Mouse (Mus musculus): Measurements from ENCODE around the gene Far2. TPM values are rescaled to one million over a fixed set of nuclear protein-coding genes. Genes with fewer than 3 reads are reported as not detected.
A peak's percentile ranks its signal among the peaks of the same experiment; 100 is the strongest.
"Not testable (repeated sequence)": the region's sequence is repeated elsewhere in the genome, so short reads cannot be mapped to it uniquely, and the experiment has no call there.

The Far2 gene
- polyA plus RNA-seq, 1 experiment from 2014 or later, result 2.3 TPM

GRCm38 (mm10) chr6:148132314-148132713 is 85.3 kb downstream of the Far2 start:
- H3K9ac ChIP-seq (ENCODE audit: low read depth, low read length), result no peak overlapping the region
- ATAC-seq (replicated peaks; ENCODE audit: low FRiP score), result no peak
- no peaks in the 10 kb centered on the region for H3K36me3 ChIP-seq (ENCODE audit: control insufficient read depth, insufficient read depth, low read length)
- no peak overlapping the region for H3K27ac ChIP-seq (ENCODE audit: low read depth, low read length)
- no peaks in the 10 kb centered on the region for H3K4me1 ChIP-seq (replicated peaks; ENCODE audit: control insufficient read depth, insufficient read depth, low read length)
- no peaks in the 10 kb centered on the region for H3K27me3 ChIP-seq (replicated peaks; ENCODE audit: control insufficient read depth, insufficient read depth, low read length)
- H3K9me3 ChIP-seq (ENCODE audit: control insufficient read depth, low read length), result no peaks in the 10 kb centered on the region
- DNase-seq (ENCODE audit: low spot score), result no peak
- H3K4me2 ChIP-seq, result no peak overlapping the region
- WGBS, result 76% methylated on average over 10 of the region's 10 CpGs
- no peak overlapping the region for H3K4me3 ChIP-seq (ENCODE audit: low read depth, low read length)

- Histone ChIP-seq H3K36me3 (ENCODE audit: control insufficient read depth, insufficient read depth, low read length) (no peaks in the 10 kb centered on the region), H3K9ac (ENCODE audit: low read depth, low read length) (no peak overlapping the region), H3K27ac (ENCODE audit: low read depth, low read length) (no peak overlapping the region), H3K27me3 (replicated peaks; ENCODE audit: control insufficient read depth, insufficient read depth, low read length) (no peaks in the 10 kb centered on the region), H3K9me3 (ENCODE audit: control insufficient read depth, low read length) (no peaks in the 10 kb centered on the region), H3K4me3 (ENCODE audit: low read depth, low read length) (no peak overlapping the region), H3K4me2 (no peak overlapping the region), H3K4me1 (replicated peaks; ENCODE audit: control insufficient read depth, insufficient read depth, low read length) (no peaks in the 10 kb centered on the region)
- no peak for ATAC-seq (replicated peaks; ENCODE audit: low FRiP score)
- DNase-seq (ENCODE audit: low spot score), result no peak
Measured at GRCm38 (mm10) chr6:148133536-148133935, 86.5 kb downstream of the Far2 start.

- H3K4me3 ChIP-seq (ENCODE audit: low read depth, low read length), result no peak overlapping the region
- peak; percentile 73; the same call in 1 of the 2 replicates for ATAC-seq (replicated peaks; ENCODE audit: low FRiP score)
- H3K9ac ChIP-seq (ENCODE audit: low read depth, low read length), result no peak overlapping the region
- no peaks in the 10 kb centered on the region for H3K4me1 ChIP-seq (replicated peaks; ENCODE audit: control insufficient read depth, insufficient read depth, low read length)
- H3K27me3 ChIP-seq (replicated peaks; ENCODE audit: control insufficient read depth, insufficient read depth, low read length), result no peaks in the 10 kb centered on the region
- H3K9me3 ChIP-seq (ENCODE audit: control insufficient read depth, low read length), result no peaks in the 10 kb centered on the region
- 26% methylated on average over 9 of the region's 9 CpGs for WGBS
- H3K27ac ChIP-seq (ENCODE audit: low read depth, low read length), result no peak overlapping the region
- H3K36me3 ChIP-seq (ENCODE audit: control insufficient read depth, insufficient read depth, low read length), result no peaks in the 10 kb centered on the region
- no peak overlapping the region for H3K4me2 ChIP-seq
- DNase-seq (ENCODE audit: low spot score), result peak; percentile 52
Measured at GRCm38 (mm10) chr6:148135769-148136382, 88.8 kb downstream of the Far2 start.

- Histone ChIP-seq H3K9me3 (ENCODE audit: control insufficient read depth, low read length) (0 out of 2 replicates have a peak, but pooled peaks cover 2% of the 10 kb centered on the region), H3K4me2 (no peak overlapping the region), H3K9ac (ENCODE audit: low read depth, low read length) (no peak overlapping the region), H3K27ac (ENCODE audit: low read depth, low read length) (no peak overlapping the region), H3K4me1 (replicated peaks; ENCODE audit: control insufficient read depth, insufficient read depth, low read length) (no peaks in the 10 kb centered on the region), H3K27me3 (replicated peaks; ENCODE audit: control insufficient read depth, insufficient read depth, low read length) (no peaks in the 10 kb centered on the region), H3K36me3 (ENCODE audit: control insufficient read depth, insufficient read depth, low read length) (no peaks in the 10 kb centered on the region), H3K4me3 (ENCODE audit: low read depth, low read length) (no peak overlapping the region)
- WGBS, result 82% methylated on average over 6 of the region's 6 CpGs
- DNase-seq (ENCODE audit: low spot score) (no peak), ATAC-seq (replicated peaks; ENCODE audit: low FRiP score) (no peak)
Measured at GRCm38 (mm10) chr6:148139288-148139995, 92.4 kb downstream of the Far2 start.

GRCm38 (mm10) chr6:148141874-148142273 is 94.8 kb downstream of the Far2 start:
- 78% methylated on average over 5 of the region's 5 CpGs for WGBS
- DNase-seq (ENCODE audit: low spot score) (no peak), ATAC-seq (replicated peaks; ENCODE audit: low FRiP score) (no peak)
- Histone ChIP-seq H3K4me3 (ENCODE audit: low read depth, low read length) (no peak overlapping the region), H3K36me3 (ENCODE audit: control insufficient read depth, insufficient read depth, low read length) (no peaks in the 10 kb centered on the region), H3K27me3 (replicated peaks; ENCODE audit: control insufficient read depth, insufficient read depth, low read length) (no peaks in the 10 kb centered on the region), H3K27ac (ENCODE audit: low read depth, low read length) (no peak overlapping the region), H3K4me1 (replicated peaks; ENCODE audit: control insufficient read depth, insufficient read depth, low read length) (no peaks in the 10 kb centered on the region), H3K9ac (ENCODE audit: low read depth, low read length) (no peak overlapping the region), H3K4me2 (no peak overlapping the region), H3K9me3 (ENCODE audit: control insufficient read depth, low read length) (0 out of 2 replicates have a peak, but pooled peaks cover 2% of the 10 kb centered on the region)

GRCm38 (mm10) chr6:148142421-148142820 is 95.4 kb downstream of the Far2 start:
- ATAC-seq (replicated peaks; ENCODE audit: low FRiP score) (no peak), DNase-seq (ENCODE audit: low spot score) (no peak)
- Histone ChIP-seq H3K4me1 (replicated peaks; ENCODE audit: control insufficient read depth, insufficient read depth, low read length) (no peaks in the 10 kb centered on the region), H3K4me3 (ENCODE audit: low read depth, low read length) (no peak overlapping the region), H3K4me2 (no peak overlapping the region), H3K27ac (ENCODE audit: low read depth, low read length) (no peak overlapping the region), H3K9me3 (ENCODE audit: control insufficient read depth, low read length) (0 out of 2 replicates have a peak, but pooled peaks cover 2% of the 10 kb centered on the region), H3K36me3 (ENCODE audit: control insufficient read depth, insufficient read depth, low read length) (no peaks in the 10 kb centered on the region), H3K9ac (ENCODE audit: low read depth, low read length) (no peak overlapping the region), H3K27me3 (replicated peaks; ENCODE audit: control insufficient read depth, insufficient read depth, low read length) (no peaks in the 10 kb centered on the region)
- 88% methylated on average over 1 of the region's 1 CpGs for WGBS

- not testable (repeated sequence) for H3K4me1 ChIP-seq (replicated peaks; ENCODE audit: control insufficient read depth, insufficient read depth, low read length); ATAC-seq (replicated peaks; ENCODE audit: low FRiP score); H3K27ac ChIP-seq (ENCODE audit: low read depth, low read length); H3K36me3 ChIP-seq (ENCODE audit: control insufficient read depth, insufficient read depth, low read length); H3K9me3 ChIP-seq (ENCODE audit: control insufficient read depth, low read length); DNase-seq (ENCODE audit: low spot score); H3K27me3 ChIP-seq (replicated peaks; ENCODE audit: control insufficient read depth, insufficient read depth, low read length); H3K9ac ChIP-seq (ENCODE audit: low read depth, low read length); H3K4me3 ChIP-seq (ENCODE audit: low read depth, low read length); H3K4me2 ChIP-seq
- 48% methylated on average over 4 of the region's 4 CpGs for WGBS
Measured at GRCm38 (mm10) chr6:148152305-148152704, 105.2 kb downstream of the Far2 start.

GRCm38 (mm10) chr6:148172904-148173303 is 125.8 kb downstream of the Far2 start:
- Histone ChIP-seq H3K4me2 (no peak overlapping the region), H3K27ac (ENCODE audit: low read depth, low read length) (no peak overlapping the region), H3K9ac (ENCODE audit: low read depth, low read length) (no peak overlapping the region), H3K9me3 (ENCODE audit: control insufficient read depth, low read length) (no peaks in the 10 kb centered on the region), H3K36me3 (ENCODE audit: control insufficient read depth, insufficient read depth, low read length) (no peaks in the 10 kb centered on the region), H3K4me1 (replicated peaks; ENCODE audit: control insufficient read depth, insufficient read depth, low read length) (no peaks in the 10 kb centered on the region), H3K27me3 (replicated peaks; ENCODE audit: control insufficient read depth, insufficient read depth, low read length) (no peaks in the 10 kb centered on the region), H3K4me3 (ENCODE audit: low read depth, low read length) (no peak overlapping the region)
- ATAC-seq (replicated peaks; ENCODE audit: low FRiP score) (no peak), DNase-seq (ENCODE audit: low spot score) (no peak)
- WGBS, result 74% methylated on average over 3 of the region's 3 CpGs

- no peaks in the 10 kb centered on the region for H3K9me3 ChIP-seq (ENCODE audit: control insufficient read depth, low read length)
- H3K36me3 ChIP-seq (ENCODE audit: control insufficient read depth, insufficient read depth, low read length), result peaks cover 35% of the 10 kb centered on the region; the same call in 1 of the 2 replicates
- no peak for ATAC-seq (replicated peaks; ENCODE audit: low FRiP score)
- WGBS, result 83% methylated on average over 1 of the region's 1 CpGs
- H3K27ac ChIP-seq (ENCODE audit: low read depth, low read length), result no peak overlapping the region
- no peaks in the 10 kb centered on the region for H3K27me3 ChIP-seq (replicated peaks; ENCODE audit: control insufficient read depth, insufficient read depth, low read length)
- no peak overlapping the region for H3K4me2 ChIP-seq
- H3K4me3 ChIP-seq (ENCODE audit: low read depth, low read length), result no peak overlapping the region
- H3K4me1 ChIP-seq (replicated peaks; ENCODE audit: control insufficient read depth, insufficient read depth, low read length), result no peaks in the 10 kb centered on the region
- H3K9ac ChIP-seq (ENCODE audit: low read depth, low read length), result no peak overlapping the region
- no peak for DNase-seq (ENCODE audit: low spot score)
Measured at GRCm38 (mm10) chr6:148185694-148186093, 138.6 kb downstream of the Far2 start.

Data from liver, embryonic 11.5 days (tissue).